Mouse (Mus musculus): ENCODE measurements around the gene Ttll11. TPM values are rescaled to one million over a fixed set of nuclear protein-coding genes. Genes with fewer than 3 reads are reported as not detected.
A peak's percentile ranks its signal among the peaks of the same experiment; 100 is the strongest.

The Ttll11 gene
- polyA plus RNA-seq, 1 experiment: 47.6 TPM

GRCm38 (mm10) chr2:35845611-35846504, 133.9 kb downstream of the Ttll11 start:
- TF ChIP-seq CTCF (IDR thresholded peaks at IDR 0.05; ENCODE audit: control insufficient read depth, insufficient read depth, insufficient replicate concordance, low read depth, low read length) (no peak), POLR2A (IDR thresholded peaks at IDR 0.05; ENCODE audit: control insufficient read depth, low read depth, low read length) (no peak)
- Histone ChIP-seq H3K36me3 (ENCODE audit: control insufficient read depth, insufficient read depth, low read length) (no peaks in the 10 kb centered on the region), H3K27me3 (ENCODE audit: control insufficient read depth, insufficient read depth, low read length) (no peaks in the 10 kb centered on the region), H3K27ac (ENCODE audit: control insufficient read depth, insufficient read depth, low read depth, low read length) (no peak overlapping the region), H3K4me3 (ENCODE audit: control insufficient read depth, low read depth, low read length) (no peak overlapping the region), H3K4me1 (ENCODE audit: control insufficient read depth, insufficient read depth, low read length) (no peaks in the 10 kb centered on the region)

GRCm38 (mm10) chr2:35843896-35844690, 135.6 kb downstream of the Ttll11 start:
- H3K27ac ChIP-seq (ENCODE audit: control insufficient read depth, insufficient read depth, low read depth, low read length): peak overlapping the region; percentile 70
- TF ChIP-seq POLR2A (IDR thresholded peaks at IDR 0.05; ENCODE audit: control insufficient read depth, low read depth, low read length) (no peak), CTCF (IDR thresholded peaks at IDR 0.05; ENCODE audit: control insufficient read depth, insufficient read depth, insufficient replicate concordance, low read depth, low read length) (no peak)
- no peaks in the 10 kb centered on the region for H3K36me3 ChIP-seq (ENCODE audit: control insufficient read depth, insufficient read depth, low read length)
- H3K4me1 ChIP-seq (ENCODE audit: control insufficient read depth, insufficient read depth, low read length): no peaks in the 10 kb centered on the region
- no peak overlapping the region for H3K4me3 ChIP-seq (ENCODE audit: control insufficient read depth, low read depth, low read length)
- no peaks in the 10 kb centered on the region for H3K27me3 ChIP-seq (ENCODE audit: control insufficient read depth, insufficient read depth, low read length)

DNA sequence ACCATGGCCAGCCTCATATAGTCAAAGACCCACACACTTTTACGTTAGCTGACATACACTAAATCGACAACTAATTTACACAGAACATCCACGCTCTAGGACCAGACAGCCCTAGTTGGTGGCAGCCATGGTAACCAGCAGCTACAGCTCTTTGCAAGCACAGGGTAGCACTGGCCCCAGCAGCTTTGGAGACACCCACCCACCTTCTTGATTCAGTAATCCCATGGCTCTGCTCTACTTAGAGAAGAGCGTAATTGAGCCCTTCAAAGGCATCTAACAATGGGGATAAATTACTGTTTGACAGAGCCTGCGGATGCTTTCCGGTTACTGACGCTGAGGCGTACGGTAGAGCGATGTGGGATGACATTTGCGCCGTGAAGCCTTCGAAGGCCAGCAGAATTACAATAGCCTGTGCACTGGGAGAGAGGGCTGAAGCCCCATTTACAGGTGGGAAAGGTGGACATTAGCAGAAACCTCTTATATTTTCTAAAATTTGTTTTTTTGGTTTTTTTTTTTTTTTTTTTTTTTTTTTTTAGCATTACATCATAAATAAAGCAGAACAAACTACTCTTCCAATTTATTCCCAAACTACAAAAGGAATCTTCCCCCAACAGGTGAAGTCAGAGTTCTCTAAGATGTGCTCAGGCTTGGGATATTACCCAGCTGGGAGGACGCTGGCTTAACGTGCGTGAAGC, 136.8 kb downstream of the Ttll11 start:
- Histone ChIP-seq H3K36me3 (ENCODE audit: control insufficient read depth, insufficient read depth, low read length) (no peaks in the 10 kb centered on the region), H3K4me1 (ENCODE audit: control insufficient read depth, insufficient read depth, low read length) (no peaks in the 10 kb centered on the region), H3K27ac (ENCODE audit: control insufficient read depth, insufficient read depth, low read depth, low read length) (no peak overlapping the region), H3K4me3 (ENCODE audit: control insufficient read depth, low read depth, low read length) (no peak overlapping the region), H3K27me3 (ENCODE audit: control insufficient read depth, insufficient read depth, low read length) (no peaks in the 10 kb centered on the region)
- TF ChIP-seq POLR2A (IDR thresholded peaks at IDR 0.05; ENCODE audit: control insufficient read depth, low read depth, low read length) (no peak), CTCF (IDR thresholded peaks at IDR 0.05; ENCODE audit: control insufficient read depth, insufficient read depth, insufficient replicate concordance, low read depth, low read length) (no peak)

DNA sequence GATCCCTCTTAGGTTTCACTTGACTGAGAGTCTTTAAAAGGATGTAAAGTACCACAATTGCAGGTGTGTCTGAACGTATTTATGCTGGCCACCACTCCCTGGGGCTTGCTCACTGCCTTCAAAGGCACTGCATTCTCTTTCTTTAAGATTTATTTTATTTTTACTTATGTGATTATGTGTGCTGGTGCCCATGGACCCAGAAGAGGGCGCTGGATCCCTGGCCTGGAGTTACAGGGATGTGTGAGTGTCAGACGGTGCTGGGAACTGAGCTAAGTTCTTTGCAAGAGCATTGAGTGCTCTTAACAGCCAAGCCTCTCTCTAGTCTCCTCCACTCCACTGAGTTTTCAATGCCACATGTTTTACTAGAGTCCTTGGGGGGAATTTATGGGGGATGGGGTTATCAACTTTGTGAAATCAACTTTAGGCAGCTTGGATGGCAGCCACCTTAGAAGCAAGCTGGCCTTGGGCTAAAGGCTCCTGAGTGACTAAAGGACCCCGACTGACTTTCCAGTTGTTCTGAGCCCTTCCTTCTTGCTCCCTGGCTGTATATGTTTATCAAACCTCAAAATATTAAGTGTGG, 137.8 kb downstream of the Ttll11 start:
- no peaks in the 10 kb centered on the region for H3K27me3 ChIP-seq (ENCODE audit: control insufficient read depth, insufficient read depth, low read length)
- H3K27ac ChIP-seq (ENCODE audit: control insufficient read depth, insufficient read depth, low read depth, low read length): no peak overlapping the region
- TF ChIP-seq POLR2A (IDR thresholded peaks at IDR 0.05; ENCODE audit: control insufficient read depth, low read depth, low read length): no peak
- TF ChIP-seq CTCF (IDR thresholded peaks at IDR 0.05; ENCODE audit: control insufficient read depth, insufficient read depth, insufficient replicate concordance, low read depth, low read length): no peak
- H3K4me1 ChIP-seq (ENCODE audit: control insufficient read depth, insufficient read depth, low read length): no peaks in the 10 kb centered on the region
- H3K4me3 ChIP-seq (ENCODE audit: control insufficient read depth, low read depth, low read length): no peak overlapping the region
- H3K36me3 ChIP-seq (ENCODE audit: control insufficient read depth, insufficient read depth, low read length): no peaks in the 10 kb centered on the region

- TF ChIP-seq CTCF (IDR thresholded peaks at IDR 0.05; ENCODE audit: control insufficient read depth, insufficient read depth, insufficient replicate concordance, low read depth, low read length) (no peak), POLR2A (IDR thresholded peaks at IDR 0.05; ENCODE audit: control insufficient read depth, low read depth, low read length) (no peak)
- no peak overlapping the region for H3K4me3 ChIP-seq (ENCODE audit: control insufficient read depth, low read depth, low read length)
- no peaks in the 10 kb centered on the region for H3K27me3 ChIP-seq (ENCODE audit: control insufficient read depth, insufficient read depth, low read length)
- H3K27ac ChIP-seq (ENCODE audit: control insufficient read depth, insufficient read depth, low read depth, low read length): no peak overlapping the region
- H3K4me1 ChIP-seq (ENCODE audit: control insufficient read depth, insufficient read depth, low read length): no peaks in the 10 kb centered on the region
- H3K36me3 ChIP-seq (ENCODE audit: control insufficient read depth, insufficient read depth, low read length): no peaks in the 10 kb centered on the region
Observed at GRCm38 (mm10) chr2:35840956-35841816, 138.5 kb downstream of the Ttll11 start.

DNA sequence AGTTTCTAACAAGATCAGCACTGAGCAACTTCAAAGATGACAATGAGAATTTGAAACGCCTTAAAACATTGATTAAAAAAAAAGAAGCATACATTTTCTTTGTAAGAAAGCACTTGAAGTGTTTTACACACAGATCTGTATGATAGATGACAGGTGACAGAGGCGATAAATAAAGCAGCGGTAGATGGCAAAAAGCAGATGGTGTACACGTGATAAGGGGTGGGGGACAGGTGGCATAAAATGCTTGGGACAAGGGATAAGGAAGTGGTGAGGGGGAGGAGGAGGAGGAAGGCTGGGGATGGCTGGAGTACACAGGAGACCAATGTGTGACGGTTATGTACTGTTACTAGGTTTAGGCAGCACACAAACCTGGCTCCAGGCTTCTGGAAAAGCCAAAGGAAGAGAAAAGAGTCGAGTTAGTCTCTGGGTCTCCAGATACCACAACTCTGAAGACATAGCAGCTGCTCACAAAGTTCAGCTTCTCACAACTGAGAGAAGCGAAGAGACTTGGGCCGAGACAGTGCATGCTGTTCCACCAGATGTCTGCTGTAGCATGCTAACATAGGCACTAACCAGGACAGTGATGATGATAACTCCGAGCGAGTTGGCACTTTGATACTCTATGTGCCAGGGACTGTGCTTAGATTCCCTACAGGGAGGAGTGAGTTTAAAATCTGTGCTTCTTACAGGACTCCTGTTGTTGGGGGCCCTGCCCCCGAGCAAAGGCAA, 140.8 kb downstream of the Ttll11 start:
- Histone ChIP-seq H3K4me1 (ENCODE audit: control insufficient read depth, insufficient read depth, low read length) (no peaks in the 10 kb centered on the region), H3K4me3 (ENCODE audit: control insufficient read depth, low read depth, low read length) (no peak overlapping the region), H3K27me3 (ENCODE audit: control insufficient read depth, insufficient read depth, low read length) (no peaks in the 10 kb centered on the region), H3K27ac (ENCODE audit: control insufficient read depth, insufficient read depth, low read depth, low read length) (no peak overlapping the region), H3K36me3 (ENCODE audit: control insufficient read depth, insufficient read depth, low read length) (no peaks in the 10 kb centered on the region)
- TF ChIP-seq CTCF (IDR thresholded peaks at IDR 0.05; ENCODE audit: control insufficient read depth, insufficient read depth, insufficient replicate concordance, low read depth, low read length) (no peak), POLR2A (IDR thresholded peaks at IDR 0.05; ENCODE audit: control insufficient read depth, low read depth, low read length) (no peak)

Measured in testis, adult 2 months (tissue).